Mouse (Mus musculus) liver, adult 2 months (tissue): ENCODE results near the gene Them4.
"Not testable (repeated sequence)": the region's sequence is repeated elsewhere in the genome, so short reads cannot be mapped to it uniquely, and the experiment has no call there.

ENCODE experiments used
- CTCF ChIP-seq: fragments of 200-500 bp; IDR thresholded peaks from 2 replicates; pipeline ENCODE4 v1.5.1; 2011; ENCODE audit warnings: low read depth, low read length, control low read depth
- POLR2A ChIP-seq: fragments of 200-500 bp; IDR thresholded peaks from 2 replicates; pipeline ENCODE4 v1.6.1; 2011; ENCODE audit warnings: low read length, control low read depth; ENCODE audit not compliant: insufficient read depth; ENCODE audit errors: extremely low read depth

GRCm38 (mm10) chr3:94263736-94264135 lies 46.2 kb upstream of the Them4 start, which contains the start of gene Gm4778:
- TF ChIP-seq CTCF, POLR2A: not testable (repeated sequence)
